Mouse (Mus musculus): ENCODE measurements around the gene Olfr1303.

Olfr1303 gene

DNA sequence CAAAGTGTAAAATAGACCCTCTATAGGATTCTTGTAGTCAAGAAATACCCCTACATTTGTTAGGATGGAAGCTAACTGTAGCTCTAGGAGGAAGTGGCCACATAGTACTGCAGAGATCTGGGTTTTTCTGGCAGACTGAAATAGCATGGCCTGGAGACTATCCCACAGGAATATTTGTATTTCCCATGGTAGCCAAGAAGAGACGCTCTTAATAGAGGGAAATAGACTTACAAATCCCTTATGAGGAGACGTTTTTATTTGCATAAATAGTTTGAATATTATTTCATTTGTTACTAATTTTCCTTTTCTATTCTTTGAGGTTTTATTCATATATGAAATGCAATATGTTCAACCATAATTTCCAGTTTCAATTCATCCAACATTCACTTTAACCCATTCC lies at the start of gene Olfr1303:
Gene Olfr1303, minus strand, starts transcription at position 101 of the 400 bp plus-strand sequence.
- DNase-seq (ENCODE audit: low read depth, low spot score) = no peak

- DNase-seq (ENCODE audit: low read depth, low spot score) = peak; percentile 0
Measured at GRCm38 (mm10) chr2:111812936-111813335, 7.2 kb downstream of the Olfr1303 start.

DNA sequence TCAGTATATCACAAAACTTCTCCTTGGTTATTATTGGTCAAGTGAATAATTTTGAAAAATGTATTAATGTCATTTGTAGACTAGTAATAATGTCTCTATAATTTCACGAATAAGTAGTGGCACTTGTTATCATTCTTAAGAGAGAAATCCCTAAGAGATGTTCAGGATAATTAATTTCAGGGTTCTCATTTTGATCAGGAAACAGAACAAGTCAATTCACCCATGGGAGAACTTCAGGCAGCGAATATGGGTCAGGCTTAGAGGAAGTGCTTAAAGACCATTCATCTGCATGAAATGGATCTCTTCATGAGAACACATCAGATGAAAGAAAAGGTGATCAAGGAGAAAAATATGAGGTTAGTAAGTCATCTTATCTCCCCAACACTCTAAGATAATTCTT lies 43.0 kb downstream of the Olfr1303 start, which contains the start of gene Olfr1302:
Gene Olfr1302, plus strand, starts transcription at position 301 of the 400 bp plus-strand sequence.
- no peak for DNase-seq (ENCODE audit: low read depth, low spot score)
